Mouse (Mus musculus): ENCODE data around the gene Bricd5.
A peak's percentile ranks its signal among the peaks of the same experiment; 100 is the strongest.

The Bricd5 gene

GRCm38 (mm10) chr17:24485090-24485860 lies 11.6 kb downstream of the Bricd5 start:
- DNase-seq = peak; percentile 46

DNA sequence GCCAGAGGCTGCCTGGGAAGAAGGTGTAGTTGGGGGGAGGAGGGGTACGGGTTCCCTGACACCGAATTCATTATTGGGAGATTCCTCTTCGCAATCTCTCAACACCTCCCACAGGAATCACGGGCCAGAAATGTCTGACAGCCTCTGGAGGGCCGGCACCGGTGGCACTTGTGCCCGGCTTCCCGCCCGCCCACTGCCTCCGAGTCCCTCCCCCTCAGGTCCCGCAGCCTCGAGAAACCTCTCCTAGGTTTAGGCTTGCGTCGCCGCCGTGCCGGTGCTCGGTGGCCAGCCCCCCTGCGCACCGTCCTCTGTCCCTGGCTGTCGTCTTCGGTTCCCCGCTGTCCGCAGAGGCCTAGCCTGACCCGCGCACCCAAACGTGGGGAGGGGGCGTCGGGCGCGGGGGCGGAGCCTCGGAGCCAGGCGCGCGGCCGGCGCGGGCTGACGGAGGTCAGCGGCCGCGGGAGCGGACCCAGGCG lies 14.5 kb downstream of the Bricd5 start, which contains the start of gene Caskin1:
TSS of gene Caskin1 (plus strand) at position 416 of the 476 bp plus-strand sequence.
- DNase-seq = peak; percentile 76

DNA sequence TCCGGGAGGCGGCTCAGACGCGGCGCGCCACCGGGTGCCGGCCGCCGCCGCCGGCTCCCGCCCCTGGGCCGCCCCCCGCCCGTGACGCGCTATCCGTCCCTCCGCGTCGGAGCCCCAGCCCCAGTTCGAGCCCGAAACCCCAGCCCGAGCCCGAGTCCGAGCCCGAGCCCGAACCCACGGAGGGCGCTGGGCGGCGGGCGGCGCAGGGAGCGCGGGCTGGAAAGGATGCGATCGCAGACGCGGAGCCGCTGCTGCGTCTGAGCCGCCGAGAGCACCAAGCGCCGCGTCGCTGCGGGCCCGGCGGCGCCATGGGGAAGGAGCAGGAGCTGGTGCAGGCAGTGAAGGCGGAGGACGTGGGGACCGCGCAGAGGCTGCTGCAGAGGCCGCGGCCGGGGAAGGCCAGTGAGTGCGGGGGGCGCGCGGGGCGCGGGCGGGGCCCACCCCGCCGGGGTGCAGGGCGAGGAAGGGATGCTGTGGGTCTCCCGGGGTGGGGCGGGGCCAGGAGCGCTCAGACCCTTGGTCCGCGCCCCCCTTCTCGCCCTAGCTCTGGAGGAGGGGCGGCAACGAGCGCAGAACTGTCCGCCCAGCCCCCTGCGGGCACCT lies 15.1 kb downstream of the Bricd5 start:
- peak; percentile 71 for DNase-seq

DNA sequence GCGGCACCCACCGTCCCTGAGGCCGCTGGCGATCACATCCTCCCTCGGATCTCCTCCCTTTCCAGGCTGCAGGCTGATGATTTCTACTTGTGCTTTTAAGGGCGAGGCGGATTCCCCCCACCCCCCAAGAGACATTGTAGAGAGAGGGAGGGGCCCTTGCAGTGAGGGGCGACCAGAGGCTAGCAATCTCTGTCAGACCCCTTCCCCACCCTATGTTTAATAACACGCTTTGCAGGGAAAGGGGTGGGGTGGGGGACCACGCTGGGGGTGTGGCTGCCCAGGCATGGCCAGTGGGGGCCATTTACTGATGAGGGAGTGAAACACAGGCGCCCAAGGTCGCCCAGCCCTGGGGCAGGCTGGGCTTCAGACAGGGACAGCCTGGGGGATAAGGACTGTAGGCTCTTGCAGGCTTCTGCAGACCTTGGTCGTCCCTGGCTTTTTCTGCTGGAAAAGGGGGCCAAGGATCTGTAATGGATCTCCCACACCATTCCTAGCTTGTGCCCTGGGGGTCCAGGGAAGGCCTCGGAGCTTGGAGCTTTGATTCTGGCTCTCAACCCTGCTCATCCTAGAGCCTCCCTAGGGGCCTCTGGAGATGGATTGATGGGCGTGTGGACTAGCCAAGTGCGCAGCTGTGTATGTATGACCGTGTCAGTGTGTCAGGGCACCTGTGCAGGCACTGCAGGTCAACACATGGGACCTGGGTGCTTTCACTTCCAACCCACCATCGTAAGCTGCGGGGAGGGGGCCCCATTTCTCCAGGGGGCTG lies 15.8 kb downstream of the Bricd5 start:
- peak; percentile 53 for DNase-seq

DNA sequence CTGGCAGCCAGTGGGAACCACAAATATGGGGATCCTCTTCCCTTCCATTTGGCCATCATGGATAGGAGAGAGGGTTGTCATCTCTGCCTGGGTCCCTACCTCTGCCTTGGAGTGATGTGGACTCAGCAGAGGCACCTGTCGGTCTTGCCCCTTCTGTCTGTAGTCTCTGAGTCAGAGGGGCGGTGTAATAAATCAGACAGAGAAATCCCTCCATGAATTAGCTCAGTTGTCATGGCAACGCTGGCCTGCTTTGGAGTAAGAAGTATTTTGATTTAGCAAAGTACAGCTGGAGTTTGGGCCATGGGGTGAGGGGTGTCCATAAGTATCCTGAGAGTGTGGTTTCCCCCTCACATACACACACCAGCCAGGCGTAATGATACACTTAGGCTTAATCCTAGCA lies 16.7 kb downstream of the Bricd5 start:
- no peak for DNase-seq

DNA sequence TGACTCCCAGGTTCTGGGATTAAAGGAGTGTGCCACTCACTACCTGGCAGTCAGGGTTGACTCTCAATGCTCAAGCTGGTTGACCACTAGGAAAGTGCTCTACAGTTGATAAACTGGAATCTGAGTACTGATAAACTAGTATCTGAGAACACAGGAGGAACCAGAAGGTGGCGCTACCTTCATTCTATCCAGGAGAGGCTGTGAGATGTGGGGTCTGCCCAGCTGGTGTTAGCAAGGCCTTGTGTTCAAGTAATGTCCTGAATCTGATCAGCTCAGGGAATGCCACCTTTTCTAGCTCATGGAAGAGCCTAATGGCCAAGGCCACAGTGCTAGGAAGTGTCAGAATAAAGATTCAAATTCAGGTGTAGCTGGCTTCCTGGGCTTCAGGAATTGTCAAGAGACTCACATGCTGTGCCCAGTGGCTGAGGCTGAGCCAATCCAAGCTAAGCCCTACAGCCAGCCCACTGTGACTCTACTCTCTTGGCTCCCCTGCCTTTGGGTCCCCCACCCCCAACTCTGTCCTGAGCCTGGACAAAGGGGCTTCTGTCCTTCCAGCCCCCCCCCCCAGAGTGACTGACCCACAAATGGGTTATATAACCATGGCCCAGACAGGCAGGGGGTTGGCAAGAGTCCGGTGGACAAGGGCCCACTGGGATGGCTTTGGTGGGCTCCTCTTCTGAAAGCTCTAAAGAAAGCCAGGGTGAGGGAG lies 21.1 kb downstream of the Bricd5 start:
- peak; percentile 53 for DNase-seq

DNA sequence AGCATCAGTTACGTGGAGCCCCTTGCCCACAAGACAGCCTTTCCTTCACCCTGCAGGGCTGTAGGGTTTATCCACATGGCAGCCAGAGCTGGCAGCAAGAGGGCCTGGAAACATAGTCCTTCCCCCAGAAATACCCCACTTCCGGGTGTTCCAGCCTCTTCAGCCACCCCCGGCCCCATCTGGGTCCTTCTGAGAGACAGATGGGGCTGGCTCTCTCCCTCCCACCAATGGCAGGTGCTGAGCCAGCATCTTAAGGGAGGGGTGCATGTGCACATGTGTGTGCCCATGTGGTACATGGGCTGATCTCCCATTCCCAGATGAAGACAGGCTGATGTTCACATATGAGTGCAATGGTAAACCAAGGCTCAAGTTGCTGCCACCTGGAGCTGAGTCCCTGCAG lies 21.8 kb downstream of the Bricd5 start:
- no peak for DNase-seq

- no peak for DNase-seq
Measured at GRCm38 (mm10) chr17:24496026-24496425, 22.3 kb downstream of the Bricd5 start.

DNA sequence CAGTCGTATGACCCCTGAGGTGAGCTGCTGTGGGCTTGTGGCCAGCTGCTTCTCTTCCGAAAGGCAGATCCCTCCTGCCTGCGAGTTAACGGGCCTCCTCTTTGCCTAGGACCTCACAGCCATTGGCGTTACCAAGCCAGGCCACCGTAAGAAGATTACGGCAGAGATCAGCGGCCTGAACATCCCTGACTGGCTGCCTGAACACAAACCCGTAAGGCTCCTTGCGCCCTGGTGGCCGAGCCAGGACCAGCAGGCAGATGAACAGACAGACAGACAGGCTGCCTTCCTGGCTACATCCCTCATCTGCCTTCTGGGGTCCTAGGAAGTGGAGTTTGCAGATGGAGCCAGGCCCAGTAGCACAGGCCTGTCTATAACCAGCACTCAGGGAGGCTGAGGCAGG lies 28.5 kb downstream of the Bricd5 start:
- no peak for DNase-seq

DNA sequence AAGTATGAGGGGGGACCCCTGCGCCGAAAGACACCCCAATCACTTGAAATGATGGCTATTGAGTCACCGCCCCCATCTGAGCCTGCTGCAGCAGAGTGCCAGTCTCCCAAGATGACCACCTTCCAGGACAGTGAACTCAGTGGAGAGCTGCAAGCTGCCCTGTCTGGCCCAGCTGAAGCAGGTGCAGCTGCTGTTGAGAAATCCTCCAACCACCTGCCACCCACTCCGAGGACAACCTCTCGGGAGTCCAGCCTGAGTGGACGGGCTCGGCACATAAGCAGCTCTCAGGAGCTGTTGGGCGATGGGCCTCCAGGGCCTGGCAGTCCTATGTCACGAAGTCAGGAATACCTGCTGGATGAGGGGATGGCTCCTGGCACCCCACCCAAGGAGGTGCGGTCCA lies 30.4 kb downstream of the Bricd5 start:
- no peak for DNase-seq

DNA sequence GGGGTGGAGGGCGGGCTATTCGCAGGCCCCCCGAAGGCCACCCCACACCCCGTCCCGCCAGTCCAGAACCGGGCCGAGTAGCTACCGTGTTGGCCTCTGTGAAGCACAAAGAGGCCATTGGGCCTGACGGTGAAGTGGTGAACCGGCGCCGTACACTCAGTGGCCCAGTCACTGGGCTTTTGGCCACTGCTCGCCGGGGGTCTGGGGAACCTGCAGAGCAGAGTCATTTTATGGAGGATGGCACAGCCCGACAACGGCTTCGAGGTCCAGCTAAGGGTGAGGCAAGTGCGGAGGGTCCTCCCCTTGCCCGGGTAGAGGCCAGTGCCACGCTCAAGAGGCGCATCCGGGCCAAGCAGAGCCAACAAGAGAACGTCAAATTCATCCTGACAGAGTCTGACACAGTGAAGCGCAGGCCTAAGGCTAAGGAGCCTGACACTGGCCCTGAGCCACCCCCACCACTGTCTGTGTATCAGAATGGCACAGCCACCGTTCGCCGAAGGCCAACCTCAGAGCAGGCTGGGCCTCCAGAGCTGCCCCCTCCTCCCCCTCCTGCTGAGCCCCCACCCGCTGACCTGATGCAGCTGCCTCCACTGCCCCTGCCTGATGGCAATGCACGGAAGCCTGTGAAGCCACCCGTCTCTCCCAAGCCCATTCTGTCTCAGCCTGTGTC lies 31.7 kb downstream of the Bricd5 start:
- no peak for DNase-seq

GRCm38 (mm10) chr17:24506332-24507070 lies 32.8 kb downstream of the Bricd5 start:
- DNase-seq = peak; percentile 62

- peak; percentile 56 for DNase-seq
Measured at GRCm38 (mm10) chr17:24507129-24507664, 33.5 kb downstream of the Bricd5 start.

- no peak for DNase-seq
Measured at GRCm38 (mm10) chr17:24507806-24508460, 34.2 kb downstream of the Bricd5 start.

- DNase-seq = peak; percentile 56
Measured at GRCm38 (mm10) chr17:24513609-24514008, 39.9 kb downstream of the Bricd5 start.

GRCm38 (mm10) chr17:24514270-24515257 lies 40.9 kb downstream of the Bricd5 start:
- DNase-seq = no peak

GRCm38 (mm10) chr17:24520450-24520849 lies 46.8 kb downstream of the Bricd5 start:
- DNase-seq = no peak

- DNase-seq = no peak
Measured at GRCm38 (mm10) chr17:24524734-24525133, 51.0 kb downstream of the Bricd5 start.
